Mouse (Mus musculus): Measurements from ENCODE around the gene Secisbp2.

Secisbp2 gene

GRCm38 (mm10) chr13:51651408-51652064, at the start of gene Secisbp2:
Secisbp2 (plus strand) TSS chr13:51651697.
- peaks cover 84% of the 10 kb centered on the region for H3K36me3 ChIP-seq (ENCODE audit: insufficient read depth, low read length)
- H3K27me3 ChIP-seq (ENCODE audit: insufficient read depth, low read length): no peaks in the 10 kb centered on the region
- TF ChIP-seq CTCF (conservative IDR thresholded peaks at IDR 0.05; ENCODE audit: low read length): peak; percentile 37
- TF ChIP-seq POU5F1 (IDR thresholded peaks at IDR 0.05; ENCODE audit: borderline replicate concordance, low read length): no peak
- no peak for TF ChIP-seq NANOG (IDR thresholded peaks at IDR 0.05; ENCODE audit: borderline replicate concordance, low read length)
- H3K4me1 ChIP-seq (replicated peaks; ENCODE audit: low read depth, low read length): peaks cover 58% of the 10 kb centered on the region
- H3K9me3 ChIP-seq (ENCODE audit: low read length): no peaks in the 10 kb centered on the region
- H3K4me3 ChIP-seq (replicated peaks; ENCODE audit: low read length): peak within 1 kb of the TSS; percentile 87

- no peak overlapping the region for H3K4me3 ChIP-seq (replicated peaks; ENCODE audit: low read length)
- H3K36me3 ChIP-seq (ENCODE audit: insufficient read depth, low read length): no peaks in the 10 kb centered on the region
- peaks cover 10% of the 10 kb centered on the region; the same call in 1 of the 2 replicates for H3K27me3 ChIP-seq (ENCODE audit: insufficient read depth, low read length)
- no peak for TF ChIP-seq CTCF (conservative IDR thresholded peaks at IDR 0.05; ENCODE audit: low read length)
- H3K9me3 ChIP-seq (ENCODE audit: low read length): no peaks in the 10 kb centered on the region
- H3K4me1 ChIP-seq (replicated peaks; ENCODE audit: low read depth, low read length): peaks cover 36% of the 10 kb centered on the region
These were observed 48.7 kb upstream of the Secisbp2 start for GRCm38 (mm10) chr13:51602764-51603163.

- no peak overlapping the region; the same call in 1 of the 2 replicates for H3K4me3 ChIP-seq (replicated peaks; ENCODE audit: low read length)
- H3K27me3 ChIP-seq (ENCODE audit: insufficient read depth, low read length): peaks cover 10% of the 10 kb centered on the region; the same call in 1 of the 2 replicates
- TF ChIP-seq CTCF (conservative IDR thresholded peaks at IDR 0.05; ENCODE audit: low read length): no peak
- no peak for TF ChIP-seq NANOG (IDR thresholded peaks at IDR 0.05; ENCODE audit: borderline replicate concordance, low read length)
- no peak for TF ChIP-seq POU5F1 (IDR thresholded peaks at IDR 0.05; ENCODE audit: borderline replicate concordance, low read length)
- H3K9me3 ChIP-seq (ENCODE audit: low read length): no peaks in the 10 kb centered on the region
- peaks cover 41% of the 10 kb centered on the region for H3K4me1 ChIP-seq (replicated peaks; ENCODE audit: low read depth, low read length)
- H3K36me3 ChIP-seq (ENCODE audit: insufficient read depth, low read length): no peaks in the 10 kb centered on the region
These were observed 48.1 kb upstream of the Secisbp2 start for GRCm38 (mm10) chr13:51603221-51603893.

GRCm38 (mm10) chr13:51603894-51604244, 47.6 kb upstream of the Secisbp2 start:
- no peak for TF ChIP-seq NANOG (IDR thresholded peaks at IDR 0.05; ENCODE audit: borderline replicate concordance, low read length)
- TF ChIP-seq CTCF (conservative IDR thresholded peaks at IDR 0.05; ENCODE audit: low read length): no peak
- no peak for TF ChIP-seq POU5F1 (IDR thresholded peaks at IDR 0.05; ENCODE audit: borderline replicate concordance, low read length)
- H3K4me1 ChIP-seq (replicated peaks; ENCODE audit: low read depth, low read length): peaks cover 41% of the 10 kb centered on the region
- peaks cover 10% of the 10 kb centered on the region; the same call in 1 of the 2 replicates for H3K27me3 ChIP-seq (ENCODE audit: insufficient read depth, low read length)
- H3K36me3 ChIP-seq (ENCODE audit: insufficient read depth, low read length): no peaks in the 10 kb centered on the region
- H3K9me3 ChIP-seq (ENCODE audit: low read length): no peaks in the 10 kb centered on the region
- no peak overlapping the region; the same call in 1 of the 2 replicates for H3K4me3 ChIP-seq (replicated peaks; ENCODE audit: low read length)

GRCm38 (mm10) chr13:51609231-51609630, 42.3 kb upstream of the Secisbp2 start:
- Histone ChIP-seq H3K36me3 (ENCODE audit: insufficient read depth, low read length) (no peaks in the 10 kb centered on the region), H3K4me3 (replicated peaks; ENCODE audit: low read length) (no peak overlapping the region), H3K9me3 (ENCODE audit: low read length) (no peaks in the 10 kb centered on the region), H3K4me1 (replicated peaks; ENCODE audit: low read depth, low read length) (peaks cover 50% of the 10 kb centered on the region), H3K27me3 (ENCODE audit: insufficient read depth, low read length) (no peaks in the 10 kb centered on the region)
- TF ChIP-seq CTCF (conservative IDR thresholded peaks at IDR 0.05; ENCODE audit: low read length) (peak; percentile 29), NANOG (IDR thresholded peaks at IDR 0.05; ENCODE audit: borderline replicate concordance, low read length) (no peak), POU5F1 (IDR thresholded peaks at IDR 0.05; ENCODE audit: borderline replicate concordance, low read length) (no peak)

GRCm38 (mm10) chr13:51611060-51611459, 40.4 kb upstream of the Secisbp2 start:
- H3K9me3 ChIP-seq (ENCODE audit: low read length): no peaks in the 10 kb centered on the region
- H3K4me3 ChIP-seq (replicated peaks; ENCODE audit: low read length): no peak overlapping the region
- H3K36me3 ChIP-seq (ENCODE audit: insufficient read depth, low read length): no peaks in the 10 kb centered on the region
- peaks cover 54% of the 10 kb centered on the region for H3K4me1 ChIP-seq (replicated peaks; ENCODE audit: low read depth, low read length)
- no peaks in the 10 kb centered on the region for H3K27me3 ChIP-seq (ENCODE audit: insufficient read depth, low read length)
- no peak for TF ChIP-seq CTCF (conservative IDR thresholded peaks at IDR 0.05; ENCODE audit: low read length)
- no peak for TF ChIP-seq POU5F1 (IDR thresholded peaks at IDR 0.05; ENCODE audit: borderline replicate concordance, low read length)
- no peak for TF ChIP-seq NANOG (IDR thresholded peaks at IDR 0.05; ENCODE audit: borderline replicate concordance, low read length)

- H3K4me1 ChIP-seq (replicated peaks; ENCODE audit: low read depth, low read length): peaks cover 58% of the 10 kb centered on the region
- no peak overlapping the region for H3K4me3 ChIP-seq (replicated peaks; ENCODE audit: low read length)
- H3K36me3 ChIP-seq (ENCODE audit: insufficient read depth, low read length): no peaks in the 10 kb centered on the region
- TF ChIP-seq NANOG (IDR thresholded peaks at IDR 0.05; ENCODE audit: borderline replicate concordance, low read length) (no peak), CTCF (conservative IDR thresholded peaks at IDR 0.05; ENCODE audit: low read length) (no peak), POU5F1 (IDR thresholded peaks at IDR 0.05; ENCODE audit: borderline replicate concordance, low read length) (no peak)
- no peaks in the 10 kb centered on the region for H3K27me3 ChIP-seq (ENCODE audit: insufficient read depth, low read length)
- no peaks in the 10 kb centered on the region for H3K9me3 ChIP-seq (ENCODE audit: low read length)
These were observed 40.0 kb upstream of the Secisbp2 start for GRCm38 (mm10) chr13:51611500-51611899.

- no peaks in the 10 kb centered on the region for H3K27me3 ChIP-seq (ENCODE audit: insufficient read depth, low read length)
- peaks cover 58% of the 10 kb centered on the region for H3K4me1 ChIP-seq (replicated peaks; ENCODE audit: low read depth, low read length)
- no peaks in the 10 kb centered on the region for H3K36me3 ChIP-seq (ENCODE audit: insufficient read depth, low read length)
- no peaks in the 10 kb centered on the region for H3K9me3 ChIP-seq (ENCODE audit: low read length)
- peak overlapping the region; percentile 60 for H3K4me3 ChIP-seq (replicated peaks; ENCODE audit: low read length)
- TF ChIP-seq CTCF (conservative IDR thresholded peaks at IDR 0.05; ENCODE audit: low read length): no peak
These were observed 35.7 kb upstream of the Secisbp2 start for GRCm38 (mm10) chr13:51615815-51616214.
